Mouse (Mus musculus): ENCODE results near the gene Creg1. TPM values are rescaled to one million over a fixed set of nuclear protein-coding genes. Genes with fewer than 3 reads are reported as not detected.
A peak's percentile ranks its signal among the peaks of the same experiment; 100 is the strongest.

Gene Creg1
- polyA plus RNA-seq, 1 experiment from 2014 or later = 95.7 TPM

GRCm38 (mm10) chr1:165724219-165725033 lies 39.1 kb upstream of the Creg1 start:
- 48% methylated on average over 11 of the region's 11 CpGs for WGBS
- Histone ChIP-seq H3K36me3 (ENCODE audit: control insufficient read depth, insufficient read depth, low read length) (no peaks in the 10 kb centered on the region), H3K27ac (replicated peaks in 1 of 2; ENCODE audit: control insufficient read depth in 1 of 2, insufficient read depth in 1 of 2, low read depth in 2 of 2, low read length in 2 of 2) (peak overlapping the region in 1 of 2 experiments; percentile 50; a peak in 2 of 4 replicates), H3K9me3 (ENCODE audit: control insufficient read depth, low read length) (no peaks in the 10 kb centered on the region), H3K4me3 (ENCODE audit: control insufficient read depth in 1 of 2, insufficient read depth in 1 of 2, low read depth in 1 of 2, low read length in 2 of 2) (no peak overlapping the region), H3K4me1 (ENCODE audit: control insufficient read depth in 2 of 2, insufficient read depth in 2 of 2, low read length in 2 of 2) (peaks cover 2 to 9% of the 10 kb centered on the region in 2 experiments; a peak in 2 of 4 replicates), H3K9ac (ENCODE audit: low read length) (no peak overlapping the region), H3K27me3 (ENCODE audit: control insufficient read depth, insufficient read depth, low read length) (no peaks in the 10 kb centered on the region), H3K4me2 (ENCODE audit: low read length) (no peak overlapping the region)
- no peak; the same call in 1 of the 2 replicates for ATAC-seq (ENCODE audit: insufficient number of reproducible peaks, insufficient read depth, low FRiP score, low read depth)

GRCm38 (mm10) chr1:165725039-165725644 lies 38.4 kb upstream of the Creg1 start:
- Histone ChIP-seq H3K9ac (ENCODE audit: low read length) (no peak overlapping the region), H3K9me3 (ENCODE audit: control insufficient read depth, low read length) (no peaks in the 10 kb centered on the region), H3K36me3 (ENCODE audit: control insufficient read depth, insufficient read depth, low read length) (no peaks in the 10 kb centered on the region), H3K27ac (replicated peaks in 1 of 2; ENCODE audit: control insufficient read depth in 1 of 2, insufficient read depth in 1 of 2, low read depth in 2 of 2, low read length in 2 of 2) (peak overlapping the region in 1 of 2 experiments; percentile 50; a peak in 2 of 4 replicates), H3K4me3 (ENCODE audit: control insufficient read depth in 1 of 2, insufficient read depth in 1 of 2, low read depth in 1 of 2, low read length in 2 of 2) (no peak overlapping the region), H3K27me3 (ENCODE audit: control insufficient read depth, insufficient read depth, low read length) (no peaks in the 10 kb centered on the region), H3K4me2 (ENCODE audit: low read length) (no peak overlapping the region), H3K4me1 (ENCODE audit: control insufficient read depth in 2 of 2, insufficient read depth in 2 of 2, low read length in 2 of 2) (peaks cover 2 to 9% of the 10 kb centered on the region in 2 experiments; a peak in 2 of 4 replicates)
- 77% methylated on average over 4 of the region's 4 CpGs for WGBS
- no peak for ATAC-seq (ENCODE audit: insufficient number of reproducible peaks, insufficient read depth, low FRiP score, low read depth)

GRCm38 (mm10) chr1:165726986-165727385 lies 36.6 kb upstream of the Creg1 start:
- Histone ChIP-seq H3K9me3 (ENCODE audit: control insufficient read depth, low read length) (no peaks in the 10 kb centered on the region), H3K4me3 (ENCODE audit: control insufficient read depth in 1 of 2, insufficient read depth in 1 of 2, low read depth in 1 of 2, low read length in 2 of 2) (no peak overlapping the region), H3K9ac (ENCODE audit: low read length) (no peak overlapping the region), H3K27me3 (ENCODE audit: control insufficient read depth, insufficient read depth, low read length) (no peaks in the 10 kb centered on the region), H3K4me1 (ENCODE audit: control insufficient read depth in 2 of 2, insufficient read depth in 2 of 2, low read length in 2 of 2) (peaks cover 2 to 9% of the 10 kb centered on the region in 2 experiments; a peak in 2 of 4 replicates), H3K4me2 (ENCODE audit: low read length) (no peak overlapping the region), H3K36me3 (ENCODE audit: control insufficient read depth, insufficient read depth, low read length) (no peaks in the 10 kb centered on the region), H3K27ac (replicated peaks in 1 of 2; ENCODE audit: control insufficient read depth in 1 of 2, insufficient read depth in 1 of 2, low read depth in 2 of 2, low read length in 2 of 2) (no peak overlapping the region)
- ATAC-seq (ENCODE audit: insufficient number of reproducible peaks, insufficient read depth, low FRiP score, low read depth) = no peak
- 7% methylated on average over 1 of the region's 1 CpGs for WGBS

- 80% methylated on average over 3 of the region's 3 CpGs for WGBS
- no peaks in the 10 kb centered on the region for H3K27me3 ChIP-seq (ENCODE audit: control insufficient read depth, insufficient read depth, low read length)
- H3K4me2 ChIP-seq (ENCODE audit: low read length) = no peak overlapping the region
- H3K27ac ChIP-seq (replicated peaks in 1 of 2; ENCODE audit: control insufficient read depth in 1 of 2, insufficient read depth in 1 of 2, low read depth in 2 of 2, low read length in 2 of 2) = no peak overlapping the region
- no peak for ATAC-seq (ENCODE audit: insufficient number of reproducible peaks, insufficient read depth, low FRiP score, low read depth)
- no peak overlapping the region for H3K9ac ChIP-seq (ENCODE audit: low read length)
- H3K9me3 ChIP-seq (ENCODE audit: control insufficient read depth, low read length) = no peaks in the 10 kb centered on the region
- no peak overlapping the region for H3K4me3 ChIP-seq (ENCODE audit: control insufficient read depth in 1 of 2, insufficient read depth in 1 of 2, low read depth in 1 of 2, low read length in 2 of 2)
- H3K4me1 ChIP-seq (ENCODE audit: control insufficient read depth in 2 of 2, insufficient read depth in 2 of 2, low read length in 2 of 2) = peaks cover 2 to 9% of the 10 kb centered on the region in 2 experiments; a peak in 2 of 4 replicates
- no peaks in the 10 kb centered on the region for H3K36me3 ChIP-seq (ENCODE audit: control insufficient read depth, insufficient read depth, low read length)
These were observed 35.4 kb upstream of the Creg1 start for GRCm38 (mm10) chr1:165728057-165728639.

- WGBS = 46% methylated on average over 1 of the region's 1 CpGs
These were observed 33.4 kb upstream of the Creg1 start for GRCm38 (mm10) chr1:165730129-165730528.

GRCm38 (mm10) chr1:165731553-165731952 lies 32.0 kb upstream of the Creg1 start:
- H3K36me3 ChIP-seq (ENCODE audit: control insufficient read depth, insufficient read depth, low read length) = no peaks in the 10 kb centered on the region
- no peak overlapping the region for H3K4me2 ChIP-seq (ENCODE audit: low read length)
- no peak overlapping the region for H3K27ac ChIP-seq (replicated peaks in 1 of 2; ENCODE audit: control insufficient read depth in 1 of 2, insufficient read depth in 1 of 2, low read depth in 2 of 2, low read length in 2 of 2)
- H3K4me3 ChIP-seq (ENCODE audit: control insufficient read depth in 1 of 2, insufficient read depth in 1 of 2, low read depth in 1 of 2, low read length in 2 of 2) = no peak overlapping the region
- no peaks in the 10 kb centered on the region for H3K27me3 ChIP-seq (ENCODE audit: control insufficient read depth, insufficient read depth, low read length)
- H3K9ac ChIP-seq (ENCODE audit: low read length) = no peak overlapping the region; the same call in 1 of the 2 replicates
- ATAC-seq (ENCODE audit: insufficient number of reproducible peaks, insufficient read depth, low FRiP score, low read depth) = no peak
- H3K9me3 ChIP-seq (ENCODE audit: control insufficient read depth, low read length) = no peaks in the 10 kb centered on the region
- WGBS = 74% methylated on average over 6 of the region's 6 CpGs
- H3K4me1 ChIP-seq (ENCODE audit: control insufficient read depth in 2 of 2, insufficient read depth in 2 of 2, low read length in 2 of 2) = peaks cover 0 to 6% of the 10 kb centered on the region in 2 experiments; a peak in 2 of 4 replicates

More at GRCm38 (mm10) chr1:165730129-165730528, 33.4 kb upstream of the Creg1 start:
- no peak for ATAC-seq (ENCODE audit: insufficient number of reproducible peaks, insufficient read depth, low FRiP score, low read depth)
- H3K4me3 ChIP-seq (ENCODE audit: control insufficient read depth in 1 of 2, insufficient read depth in 1 of 2, low read depth in 1 of 2, low read length in 2 of 2) = no peak overlapping the region
- H3K4me2 ChIP-seq (ENCODE audit: low read length) = no peak overlapping the region
- H3K27me3 ChIP-seq (ENCODE audit: control insufficient read depth, insufficient read depth, low read length) = no peaks in the 10 kb centered on the region
- H3K4me1 ChIP-seq (ENCODE audit: control insufficient read depth in 2 of 2, insufficient read depth in 2 of 2, low read length in 2 of 2) = peaks cover 0 to 9% of the 10 kb centered on the region in 2 experiments; a peak in 2 of 4 replicates
- H3K9me3 ChIP-seq (ENCODE audit: control insufficient read depth, low read length) = no peaks in the 10 kb centered on the region
- no peaks in the 10 kb centered on the region for H3K36me3 ChIP-seq (ENCODE audit: control insufficient read depth, insufficient read depth, low read length)
- no peak overlapping the region for H3K27ac ChIP-seq (replicated peaks in 1 of 2; ENCODE audit: control insufficient read depth in 1 of 2, insufficient read depth in 1 of 2, low read depth in 2 of 2, low read length in 2 of 2)
- no peak overlapping the region for H3K9ac ChIP-seq (ENCODE audit: low read length)

GRCm38 (mm10) chr1:165734840-165735239 lies 28.7 kb upstream of the Creg1 start:
- 87% methylated on average over 2 of the region's 2 CpGs for WGBS
- no peak for ATAC-seq (ENCODE audit: insufficient number of reproducible peaks, insufficient read depth, low FRiP score, low read depth)
- H3K27me3 ChIP-seq (ENCODE audit: control insufficient read depth, insufficient read depth, low read length) = no peaks in the 10 kb centered on the region

More at GRCm38 (mm10) chr1:165734840-165735239, 28.7 kb upstream of the Creg1 start:
- no peak overlapping the region for H3K9ac ChIP-seq (ENCODE audit: low read length)
- no peak overlapping the region for H3K4me2 ChIP-seq (ENCODE audit: low read length)
- no peaks in the 10 kb centered on the region; a peak in 1 of 4 replicates for H3K4me1 ChIP-seq (ENCODE audit: control insufficient read depth in 2 of 2, insufficient read depth in 2 of 2, low read length in 2 of 2)
- no peaks in the 10 kb centered on the region for H3K36me3 ChIP-seq (ENCODE audit: control insufficient read depth, insufficient read depth, low read length)
- H3K27ac ChIP-seq (replicated peaks in 1 of 2; ENCODE audit: control insufficient read depth in 1 of 2, insufficient read depth in 1 of 2, low read depth in 2 of 2, low read length in 2 of 2) = no peak overlapping the region
- H3K9me3 ChIP-seq (ENCODE audit: control insufficient read depth, low read length) = no peaks in the 10 kb centered on the region
- H3K4me3 ChIP-seq (ENCODE audit: control insufficient read depth in 1 of 2, insufficient read depth in 1 of 2, low read depth in 1 of 2, low read length in 2 of 2) = no peak overlapping the region
